Mouse (Mus musculus) c-Kit-positive CD71-negative TER-119-negative erythroid progenitor cells, embryonic 14.5 days (primary cell): ENCODE measurements around the gene Sccpdh.

ENCODE experiments used
- DNase-seq: peaks from one replicate; pipeline ENCODE4 v3.0.0-alpha.2; 2013; ENCODE audit warnings: low read depth

Gene Sccpdh

DNA sequence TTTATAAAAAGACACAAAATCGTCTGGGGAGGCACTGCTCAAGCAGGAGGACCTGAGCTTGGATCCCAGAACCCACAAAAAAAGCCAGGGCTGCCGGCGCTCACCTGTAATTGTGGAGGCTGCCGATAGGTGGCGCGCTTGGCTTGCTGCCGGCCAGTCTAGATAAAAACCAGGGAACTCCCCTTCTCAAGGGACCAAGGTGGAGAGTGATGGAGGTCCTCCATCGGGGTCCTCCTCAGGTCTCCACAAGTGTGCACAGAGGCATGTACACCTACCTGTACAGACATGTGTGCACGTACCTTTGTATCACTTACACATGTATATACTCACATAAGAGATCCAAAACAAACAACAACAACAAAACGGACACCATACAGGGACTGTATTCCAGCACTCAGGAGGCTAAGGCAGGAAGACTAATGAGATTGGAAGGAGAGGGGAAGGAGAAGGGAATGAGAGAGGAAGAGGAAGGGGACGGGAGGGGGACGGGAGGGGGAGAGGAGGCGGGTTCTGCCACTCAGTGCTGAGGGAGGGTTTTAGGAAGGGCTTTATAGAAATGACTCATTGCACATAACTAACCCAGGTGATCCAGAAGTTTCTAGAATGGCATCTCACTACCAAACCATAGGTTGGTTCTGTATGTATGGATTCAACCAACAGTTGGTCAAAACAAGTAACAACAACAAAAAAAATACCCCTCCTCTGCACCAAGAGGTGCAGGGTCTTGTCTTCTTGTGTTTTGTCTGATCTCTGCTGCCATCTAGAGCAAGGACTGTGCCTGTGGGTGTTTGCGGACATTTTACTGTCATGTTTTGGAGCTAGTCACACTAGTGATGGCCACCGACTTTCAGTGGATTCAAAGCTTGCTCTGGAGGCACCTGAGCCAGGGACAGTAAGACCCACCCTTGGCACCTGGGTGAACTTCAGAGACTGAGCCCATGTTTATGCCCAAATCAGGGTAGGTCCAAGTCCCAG lies 66.8 kb downstream of the Sccpdh start:
- peak; percentile 34 for DNase-seq

DNA sequence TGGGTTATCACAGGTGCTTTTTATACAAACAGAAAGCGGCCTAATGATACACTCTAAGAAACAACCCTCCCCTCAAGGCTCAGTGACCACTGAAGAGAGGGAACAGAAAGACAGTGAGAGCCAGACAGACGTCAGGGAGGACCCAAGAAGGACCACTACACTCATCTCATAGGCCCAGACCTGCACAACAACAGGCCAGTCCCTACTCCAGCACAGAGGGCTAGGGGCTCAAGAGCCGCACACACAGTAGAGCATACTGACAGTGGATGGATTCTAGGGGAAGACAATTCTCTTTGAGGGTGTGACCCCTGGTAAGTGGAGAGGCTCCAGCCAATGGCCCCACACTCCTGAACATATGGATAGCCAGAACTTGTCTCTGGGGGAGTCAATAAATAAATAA lies 68.5 kb downstream of the Sccpdh start:
- DNase-seq = no peak
